Mouse (Mus musculus) hindbrain, postnatal 0 days (tissue): ENCODE measurements around the gene Fen1. TPM values are rescaled to one million over a fixed set of nuclear protein-coding genes. Genes with fewer than 3 reads are reported as not detected.

Experiments
- ATAC-seq: fragments of 200-750 bp; cut with Nextera tagmentation; 2 replicates; pipeline ENCODE4 v1.8.0; 2017; ENCODE audit warnings: mild to moderate bottlenecking, moderate TSS enrichment, moderate library complexity
- DNase-seq: peaks from one replicate; pipeline ENCODE4 v3.0.0-alpha.2; 2015; ENCODE audit warnings: low spot score
- H3K27ac ChIP-seq: fragments of 300-500 bp; sonication (generic); 2 replicates; pipeline ENCODE4 v1.5.1; 2014; ENCODE audit warnings: mild to moderate bottlenecking
- H3K27me3 ChIP-seq: fragments of 300-500 bp; sonication (generic); 2 replicates; pipeline ENCODE4 v1.6.1; 2014; ENCODE audit warnings: low read length, mixed read lengths; ENCODE audit not compliant: insufficient read depth
- H3K36me3 ChIP-seq: fragments of 300-500 bp; sonication (generic); 2 replicates; pipeline ENCODE4 v1.6.1; 2014; ENCODE audit warnings: low read length, mixed read lengths; ENCODE audit not compliant: insufficient read depth
- H3K4me1 ChIP-seq: fragments of 300-500 bp; sonication (generic); 2 replicates; pipeline ENCODE4 v1.6.1; 2014; ENCODE audit warnings: antibody characterized with exemption, low read length, mixed read lengths; ENCODE audit not compliant: insufficient read depth
- H3K4me2 ChIP-seq: fragments of 300-500 bp; sonication (generic); 2 replicates; pipeline ENCODE4 v1.6.1; 2014; ENCODE audit warnings: low read depth, mild to moderate bottlenecking, low read length, moderate library complexity, mixed read lengths
- H3K4me3 ChIP-seq: fragments of 300-500 bp; sonication (generic); 2 replicates; pipeline ENCODE4 v1.5.1; 2014; ENCODE audit warnings: low read length
- H3K9ac ChIP-seq: fragments of 300-500 bp; sonication (generic); replicated peaks from 2 replicates; pipeline ENCODE4 v1.6.1; 2014; ENCODE audit warnings: mild to moderate bottlenecking, low read length, moderate library complexity, mixed read lengths
- H3K9me3 ChIP-seq: fragments of 300-500 bp; sonication (generic); 2 replicates; pipeline ENCODE4 v1.6.1; 2016; ENCODE audit warnings: low read length, mixed read lengths
- CTCF ChIP-seq: IDR thresholded peaks from 2 replicates; pipeline ENCODE4 v1.5.1; 2016; ENCODE audit warnings: antibody characterized with exemption, control low read depth, low read depth
- WGBS: fragments of 180-500 bp; shearing (Covaris S2); extraction: QIAGEN DNeasy Blood & Tissue Kit; methylation state at CpG from one replicate; pipeline ENCODE4 v1.1.7; 2014; 5-methylcytosine and 5-hydroxymethylcytosine counted together
- polyA plus RNA-seq: library from polyadenylated mRNA; unstranded; fragments of >200 nt; fragmentation: Nextera tagmentation; extraction: Ambion mirVana; gene quantifications from 2 replicates; pipeline ENCODE4 v1.2.1, GENCODE M21; 2015
- total RNA-seq: library from RNA; depleted of rRNA; stranded (reverse); fragments of >200 nt; gene quantifications from 2 replicates; pipeline ENCODE4 v1.2.3, GENCODE M21; 2014

Fen1 gene
- total and polyA plus RNA-seq, 2 experiments from 2014 or later = 28.4 to 30.5 TPM

DNA sequence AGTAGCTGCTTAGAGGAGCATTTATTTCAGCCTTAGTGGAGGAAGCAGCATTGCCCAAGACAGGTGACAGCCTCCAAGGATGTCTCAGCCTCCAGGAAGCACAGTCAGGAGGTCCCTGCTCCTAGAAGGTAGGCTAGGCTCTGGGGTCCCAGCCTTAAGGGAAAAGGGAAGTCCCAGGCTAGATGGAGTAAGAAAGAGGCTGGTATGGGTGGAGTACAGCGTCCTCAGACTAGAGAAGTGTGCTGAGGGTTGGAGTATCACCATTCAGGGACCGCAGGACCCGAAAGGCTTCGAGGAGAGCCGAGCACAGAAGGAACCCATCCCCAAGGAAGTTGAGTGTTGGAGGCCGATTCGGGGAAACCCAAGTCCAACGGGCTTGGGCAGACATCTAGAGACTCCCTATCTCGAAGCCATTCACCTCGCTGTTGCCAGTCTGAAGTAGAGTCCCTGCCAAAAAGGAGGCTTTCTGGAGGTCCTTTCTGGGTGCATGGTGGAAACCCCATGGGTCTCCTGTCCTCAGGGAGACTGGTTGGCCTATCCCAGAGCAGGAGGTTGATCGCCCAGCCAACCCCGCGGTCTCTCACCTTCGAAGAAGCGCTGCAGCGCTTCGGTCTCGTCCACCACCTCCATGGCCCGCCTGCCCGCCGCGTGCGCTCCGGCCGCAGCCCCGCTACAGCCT is 36.1 kb upstream of the Fen1 start:
- Histone ChIP-seq H3K27ac (no peak overlapping the region), H3K4me3 (peak overlapping the region; percentile 38), H3K4me1 (0 out of 2 replicates have a peak, but pooled peaks cover 5% of the 10 kb centered on the region), H3K9ac (peak overlapping the region; percentile 43), H3K27me3 (no peaks in the 10 kb centered on the region), H3K4me2 (peak overlapping the region; percentile 69), H3K9me3 (no peaks in the 10 kb centered on the region), H3K36me3 (no peaks in the 10 kb centered on the region)
- TF ChIP-seq CTCF = no peak
- DNase-seq = no peak
- ATAC-seq = no peak
- 7% methylated on average over 26 of the region's 26 CpGs for WGBS

DNA sequence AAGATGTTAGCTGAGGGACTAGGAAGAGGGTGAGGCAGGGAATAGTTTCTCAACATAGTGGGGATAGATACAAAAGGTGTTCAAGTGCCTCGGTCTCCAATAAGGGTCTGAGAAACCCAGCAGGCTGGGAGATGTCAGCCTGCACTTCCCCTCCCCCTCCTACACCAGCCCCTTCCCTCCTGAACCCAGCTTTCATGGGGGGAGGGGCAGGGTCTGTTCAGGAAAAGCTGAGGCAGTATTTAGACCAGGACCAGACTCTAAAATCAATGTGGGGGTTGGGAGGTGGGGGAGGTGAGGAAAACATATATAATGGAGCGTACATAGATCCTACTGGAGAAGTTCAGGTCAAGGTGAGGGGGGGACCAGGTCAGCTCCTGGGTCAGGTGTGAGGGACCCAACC is 35.5 kb upstream of the Fen1 start:
- no peak for TF ChIP-seq CTCF
- Histone ChIP-seq H3K4me2 (no peak overlapping the region), H3K27ac (no peak overlapping the region), H3K36me3 (no peaks in the 10 kb centered on the region), H3K4me1 (0 out of 2 replicates have a peak, but pooled peaks cover 5% of the 10 kb centered on the region), H3K9me3 (no peaks in the 10 kb centered on the region), H3K27me3 (no peaks in the 10 kb centered on the region), H3K4me3 (no peak overlapping the region), H3K9ac (no peak overlapping the region)
- ATAC-seq = no peak
- DNase-seq = no peak
- WGBS = 64% methylated on average over 2 of the region's 2 CpGs

DNA sequence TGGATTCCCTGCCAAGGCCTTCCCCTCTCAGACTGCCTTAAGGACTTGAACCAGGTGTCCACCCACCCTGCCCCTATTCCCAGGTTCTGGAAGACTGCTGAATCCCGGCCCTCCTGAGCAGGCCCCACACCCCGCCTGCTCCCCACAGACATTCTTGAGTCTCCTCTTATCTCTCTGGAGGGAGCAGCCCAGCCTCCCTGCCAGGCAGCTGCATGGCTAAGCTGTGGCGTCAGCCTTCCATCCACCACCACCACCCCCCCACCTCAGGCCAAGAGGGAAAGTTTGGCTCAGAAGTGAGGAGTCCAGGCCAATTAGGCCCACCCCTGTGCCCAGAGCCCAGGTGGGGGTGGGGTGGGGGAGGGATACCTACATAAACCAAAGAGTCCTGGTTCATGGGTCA is 34.5 kb upstream of the Fen1 start:
- no peaks in the 10 kb centered on the region for H3K9me3 ChIP-seq
- H3K4me1 ChIP-seq = 0 out of 2 replicates have a peak, but pooled peaks cover 5% of the 10 kb centered on the region
- ATAC-seq (no peak), DNase-seq (no peak)
- WGBS = 59% methylated on average over 3 of the region's 3 CpGs
- no peak overlapping the region for H3K4me3 ChIP-seq
- no peak overlapping the region for H3K27ac ChIP-seq
- H3K36me3 ChIP-seq = no peaks in the 10 kb centered on the region
- H3K27me3 ChIP-seq = no peaks in the 10 kb centered on the region
- H3K4me2 ChIP-seq = no peak overlapping the region
- TF ChIP-seq CTCF = no peak
- H3K9ac ChIP-seq = no peak overlapping the region

- TF ChIP-seq CTCF = no peak
- H3K27me3 ChIP-seq = no peaks in the 10 kb centered on the region
- no peak overlapping the region for H3K27ac ChIP-seq
- 86% methylated on average over 9 of the region's 9 CpGs for WGBS
- no peak overlapping the region for H3K4me3 ChIP-seq
- H3K4me2 ChIP-seq = no peak overlapping the region
- H3K9me3 ChIP-seq = no peaks in the 10 kb centered on the region
- H3K36me3 ChIP-seq = no peaks in the 10 kb centered on the region
- H3K9ac ChIP-seq = no peak overlapping the region
- 0 out of 2 replicates have a peak, but pooled peaks cover 5% of the 10 kb centered on the region for H3K4me1 ChIP-seq
- ATAC-seq = no peak
- DNase-seq = no peak
Measured at GRCm38 (mm10) chr19:10235784-10236565, 32.0 kb upstream of the Fen1 start.

DNA sequence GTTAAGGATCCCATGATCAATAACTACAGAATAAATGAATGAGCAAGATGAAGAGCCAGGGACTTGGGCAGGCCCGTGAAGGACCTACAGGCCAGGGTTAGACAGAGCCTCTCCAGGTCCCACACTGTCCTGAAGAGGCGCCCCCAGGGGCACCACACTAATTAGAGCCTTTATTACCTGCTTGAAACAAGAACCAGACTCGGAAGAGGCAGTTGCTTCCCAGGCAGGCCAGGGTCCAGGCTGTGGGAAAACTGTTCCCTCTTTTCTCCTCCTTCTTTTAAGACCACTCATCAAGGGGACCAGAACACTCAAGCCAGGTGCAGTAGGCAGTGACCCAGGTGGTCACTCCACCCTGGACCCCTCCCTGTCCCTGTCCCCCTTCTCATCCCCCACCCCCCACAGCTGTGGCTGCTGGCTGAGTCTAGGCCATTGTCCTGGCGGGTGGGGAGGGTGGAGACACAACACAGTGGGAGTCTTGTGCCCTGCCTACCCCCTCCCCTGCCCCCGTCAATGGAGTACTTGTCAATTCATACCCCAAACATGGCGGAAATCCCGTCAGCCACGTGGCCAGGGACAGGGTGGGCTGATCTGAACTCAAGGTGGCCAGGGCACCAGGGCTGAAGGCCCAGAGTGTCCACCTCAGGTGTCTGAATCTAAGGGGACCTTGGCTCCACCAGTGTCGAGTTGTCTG is 28.5 kb upstream of the Fen1 start:
- no peak for TF ChIP-seq CTCF
- H3K4me2 ChIP-seq = no peak overlapping the region
- WGBS = 40% methylated on average over 9 of the region's 9 CpGs
- DNase-seq (no peak), ATAC-seq (0 out of 2 replicates have a peak, but pooled peaks have one; percentile 21)
- no peaks in the 10 kb centered on the region for H3K9me3 ChIP-seq
- H3K4me1 ChIP-seq = no peaks in the 10 kb centered on the region
- H3K27me3 ChIP-seq = no peaks in the 10 kb centered on the region
- H3K9ac ChIP-seq = no peak overlapping the region
- no peaks in the 10 kb centered on the region for H3K36me3 ChIP-seq
- no peak overlapping the region for H3K27ac ChIP-seq
- no peak overlapping the region for H3K4me3 ChIP-seq

DNA sequence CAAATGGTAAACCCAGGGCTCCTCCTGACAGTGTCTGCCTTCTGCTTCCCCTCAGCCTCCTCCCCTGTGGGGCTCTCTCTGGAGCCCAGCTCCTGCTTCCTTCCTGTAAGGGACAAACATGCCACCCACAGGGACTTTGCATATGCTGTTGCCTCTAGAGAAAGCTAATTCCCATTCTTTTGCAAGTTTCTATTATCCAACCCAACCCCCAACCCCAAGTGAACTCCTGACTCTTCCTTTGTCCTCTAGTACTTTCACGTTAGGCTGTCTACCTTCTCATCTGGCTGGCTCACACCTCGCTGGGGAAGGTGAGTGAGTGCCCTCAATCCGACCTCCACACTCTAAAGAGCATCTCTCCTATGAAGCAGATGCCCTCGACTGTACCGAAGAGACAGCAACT is 27.9 kb upstream of the Fen1 start:
- 17% methylated on average over 5 of the region's 5 CpGs for WGBS
- Histone ChIP-seq H3K9me3 (no peaks in the 10 kb centered on the region), H3K4me2 (no peak overlapping the region), H3K4me1 (no peaks in the 10 kb centered on the region), H3K4me3 (no peak overlapping the region), H3K27me3 (no peaks in the 10 kb centered on the region), H3K36me3 (no peaks in the 10 kb centered on the region), H3K27ac (no peak overlapping the region), H3K9ac (no peak overlapping the region)
- TF ChIP-seq CTCF = no peak
- ATAC-seq = no peak
- DNase-seq = no peak
